Mouse (Mus musculus): Measurements from ENCODE around the gene Krtap28-10. TPM values are rescaled to one million over a fixed set of nuclear protein-coding genes. Genes with fewer than 3 reads are reported as not detected.

The Krtap28-10 gene
- polyA plus RNA-seq (2017; shearing (Covaris generic)) = not detected

GRCm38 (mm10) chr1:83042380-83042779 is at the start of gene Krtap28-10:
Gene Krtap28-10 (minus strand): TSS chr1:83042480.

GRCm38 (mm10) chr1:83060643-83061042 is 18.4 kb upstream of the Krtap28-10 start, which contains the start of gene Krtap28-13:
Gene Krtap28-13 (plus strand): TSS chr1:83060930.

GRCm38 (mm10) chr1:83059278-83059677 is 17.0 kb upstream of the Krtap28-10 start, which contains the start of gene A030005K14Rik:
Gene A030005K14Rik (minus strand): TSS chr1:83059378.

GRCm38 (mm10) chr1:83044882-83045427 is 2.7 kb upstream of the Krtap28-10 start, which contains the start of gene Gm47969:
Gene Gm47969 (plus strand): TSS chr1:83044932.

GRCm38 (mm10) chr1:83038109-83038672 is 4.1 kb downstream of the Krtap28-10 start, which contains the start of gene Slc19a3:
Gene Slc19a3 (minus strand): TSS chr1:83038448.

GRCm38 (mm10) chr1:83000306-83000705 is 42.0 kb downstream of the Krtap28-10 start, which contains the start of gene Gm47959:
Gene Gm47959 (plus strand): TSS chr1:83000548.

Other genes with a start within 250 kb of the Krtap28-10 start
- 23.0 TPM for gene Agfg1, start 203.0 kb downstream of the Krtap28-10 start, polyA plus RNA-seq (2017; shearing (Covaris generic))
- 0.93 TPM for gene A030005L19Rik, start 129.2 kb downstream of the Krtap28-10 start, polyA plus RNA-seq (2017; shearing (Covaris generic))
- not detected for gene A030014E15Rik, start 117.6 kb downstream of the Krtap28-10 start, polyA plus RNA-seq (2017; shearing (Covaris generic))
- gene Gm6217, start 111.1 kb downstream of the Krtap28-10 start, polyA plus RNA-seq (2017; shearing (Covaris generic)) = not detected
- not detected for gene A030003K21Rik, start 99.1 kb downstream of the Krtap28-10 start, polyA plus RNA-seq (2017; shearing (Covaris generic))
- gene Gm7544, start 86.5 kb downstream of the Krtap28-10 start, polyA plus RNA-seq (2017; shearing (Covaris generic)) = not detected
- gene Gm47955, start 82.2 kb downstream of the Krtap28-10 start, polyA plus RNA-seq (2017; shearing (Covaris generic)) = not detected
- not detected for gene Gm47959, start 41.9 kb downstream of the Krtap28-10 start, polyA plus RNA-seq (2017; shearing (Covaris generic))
- not detected for gene Slc19a3, start 4.0 kb downstream of the Krtap28-10 start, polyA plus RNA-seq (2017; shearing (Covaris generic))
- not detected for gene Gm47969, start 2.5 kb upstream of the Krtap28-10 start, polyA plus RNA-seq (2017; shearing (Covaris generic))
- gene A030005K14Rik, start 16.9 kb upstream of the Krtap28-10 start, polyA plus RNA-seq (2017; shearing (Covaris generic)) = not detected
- gene Krtap28-13, start 18.4 kb upstream of the Krtap28-10 start, polyA plus RNA-seq (2017; shearing (Covaris generic)) = not detected
- gene Ccl20, start 74.3 kb upstream of the Krtap28-10 start, polyA plus RNA-seq (2017; shearing (Covaris generic)) = 1.8 TPM
- 0.44 TPM for gene Daw1, start 117.3 kb upstream of the Krtap28-10 start, polyA plus RNA-seq (2017; shearing (Covaris generic))